In genomic region chr1:58993723-58994122, GRCm38 (mm10) we compare ENCODE assay signal across 11 mouse cellular contexts. TPM values are rescaled to one million over a fixed set of nuclear protein-coding genes. Genes with fewer than 3 reads are reported as not detected.
A peak's percentile ranks its signal among the peaks of the same experiment; 100 is the strongest.
DNase-seq lines count a peak whose midpoint lies in the region; ATAC-seq and TF ChIP-seq lines count a peak whose summit lies in the region.
"Had no signal": no experiment of that assay in that cellular context is flagged by ENCODE, and none has a peak within 500 bp of the region (broad histone marks: within the 10 kb centered on the region; RNA-seq: fewer than 3 reads in every experiment).

No protein-coding gene starts in this region.

- 13% methylated on average over 1 of the region's 1 CpGs for WGBS in forebrain, postnatal 0 days
- 24% methylated on average over 1 of the region's 1 CpGs for WGBS in forebrain, embryonic 13.5 days
- WGBS in lung, embryonic 14.5 days, result 19% methylated on average over 1 of the region's 1 CpGs

- no peak overlapping the region for H3K9ac ChIP-seq in forebrain, postnatal 0 days
- no peak overlapping the region for H3K9ac ChIP-seq in forebrain, embryonic 13.5 days
- no peak overlapping the region for H3K9ac ChIP-seq in lung, embryonic 14.5 days

- H3K4me1 ChIP-seq in forebrain, postnatal 0 days (ENCODE audit: insufficient read depth), result no peaks in the 10 kb centered on the region
- H3K4me1 ChIP-seq in forebrain, embryonic 13.5 days, result no peaks in the 10 kb centered on the region
- no peaks in the 10 kb centered on the region for H3K4me1 ChIP-seq in lung, embryonic 14.5 days (ENCODE audit: insufficient read depth)
- H3K4me1 ChIP-seq: hindbrain, embryonic 10.5 days had no signal

- H3K27me3 ChIP-seq in forebrain, postnatal 0 days (ENCODE audit: insufficient read depth, low read length), result no peaks in the 10 kb centered on the region
- H3K27me3 ChIP-seq in forebrain, embryonic 13.5 days, result no peaks in the 10 kb centered on the region
- no peaks in the 10 kb centered on the region for H3K27me3 ChIP-seq in lung, embryonic 14.5 days (ENCODE audit: insufficient read depth, low read length)

- no peaks in the 10 kb centered on the region for H3K9me3 ChIP-seq in forebrain, postnatal 0 days (ENCODE audit: low read length)
- no peaks in the 10 kb centered on the region for H3K9me3 ChIP-seq in forebrain, embryonic 13.5 days (replicated peaks)
- H3K9me3 ChIP-seq in lung, embryonic 14.5 days (ENCODE audit: low read depth, low read length), result no peaks in the 10 kb centered on the region
- H3K9me3 ChIP-seq: hindbrain, embryonic 10.5 days had no signal

- TF ChIP-seq CTCF in forebrain, postnatal 0 days (IDR thresholded peaks at IDR 0.05; ENCODE audit: low read depth), result peak; percentile 32
- peak; percentile 40 for TF ChIP-seq CTCF in lung, embryonic 14.5 days (IDR thresholded peaks at IDR 0.05; ENCODE audit: low read depth)

- DNase-seq in forebrain, postnatal 0 days, result peak; percentile 6
- DNase-seq in lung, embryonic 14.5 days, result peak; percentile 45
- DNase-seq in lung, postnatal 25 days (ENCODE audit: low spot score), result no peak
- DNase-seq in NIH3T3 (ENCODE audit: low read depth), result peak; percentile 60
- peak; percentile 6 for DNase-seq in mesoderm, embryonic 11.5 days (ENCODE audit: low read depth, low spot score)
- DNase-seq in ovary, postnatal 14 days (ENCODE audit: low spot score), result no peak
- DNase-seq in layer of hippocampus, adult 11-12 months (ENCODE audit: low spot score), result no peak
- DNase-seq: kidney, postnatal 14 days; thymus, adult 18-20 months had no signal

- H3K36me3 ChIP-seq in forebrain, postnatal 0 days (ENCODE audit: insufficient read depth), result peaks cover 45% of the 10 kb centered on the region
- H3K36me3 ChIP-seq in forebrain, embryonic 13.5 days (ENCODE audit: poor library complexity, severe bottlenecking), result peaks cover 41% of the 10 kb centered on the region
- H3K36me3 ChIP-seq in lung, embryonic 14.5 days (ENCODE audit: insufficient read depth), result peaks cover 25% of the 10 kb centered on the region

- H3K4me2 ChIP-seq in forebrain, postnatal 0 days (ENCODE audit: low read depth), result no peak overlapping the region
- no peak overlapping the region for H3K4me2 ChIP-seq in forebrain, embryonic 13.5 days
- no peak overlapping the region for H3K4me2 ChIP-seq in lung, embryonic 14.5 days

- no peak overlapping the region for H3K4me3 ChIP-seq in forebrain, postnatal 0 days (ENCODE audit: low read depth, low read length)
- no peak overlapping the region for H3K4me3 ChIP-seq in forebrain, embryonic 13.5 days
- H3K4me3 ChIP-seq in lung, embryonic 14.5 days (ENCODE audit: low read depth, low read length), result no peak overlapping the region
- H3K4me3 ChIP-seq: hindbrain, embryonic 10.5 days had no signal

- no peak for ATAC-seq in forebrain, postnatal 0 days
- no peak for ATAC-seq in forebrain, embryonic 13.5 days
- ATAC-seq in lung, embryonic 14.5 days (ENCODE audit: insufficient read depth), result no peak

- no peak overlapping the region for H3K27ac ChIP-seq in forebrain, postnatal 0 days (ENCODE audit: low read depth, low read length)
- no peak overlapping the region for H3K27ac ChIP-seq in forebrain, embryonic 13.5 days
- no peak overlapping the region for H3K27ac ChIP-seq in lung, embryonic 14.5 days (ENCODE audit: low read depth)
- H3K27ac ChIP-seq: hindbrain, embryonic 10.5 days had no signal

RNA-seq across cellular contexts. Expression of gene Stradb, which starts 20.4 kb away (rescaled TPM):
- 39.8 and 44.4 TPM in 2 replicates for total RNA-seq in forebrain, postnatal 0 days (2014; rRNA removed)
- 92.6 and 99.6 TPM in 2 replicates for polyA plus RNA-seq in forebrain, postnatal 0 days (2015; fragmentation: Nextera tagmentation; extraction: Ambion mirVana)
- polyA plus RNA-seq in forebrain, embryonic 13.5 days (2015; fragmentation: Nextera tagmentation; extraction: Ambion mirVana), result 62.7 and 63.0 TPM in 2 replicates
- polyA plus RNA-seq in lung, embryonic 14.5 days (2014; fragmentation: Nextera tagmentation; extraction: Ambion mirVana), result 23.7 and 25.9 TPM in 2 replicates

RNA-seq across cellular contexts. Expression of gene Trak2, which starts 20.5 kb away (rescaled TPM):
- total RNA-seq in forebrain, postnatal 0 days (2014; rRNA removed), result 40.9 and 44.6 TPM in 2 replicates
- polyA plus RNA-seq in forebrain, postnatal 0 days (2015; fragmentation: Nextera tagmentation; extraction: Ambion mirVana), result 9.0 and 12.8 TPM in 2 replicates
- polyA plus RNA-seq in forebrain, embryonic 13.5 days (2015; fragmentation: Nextera tagmentation; extraction: Ambion mirVana), result 15.6 and 17.1 TPM in 2 replicates
- polyA plus RNA-seq in lung, embryonic 14.5 days (2014; fragmentation: Nextera tagmentation; extraction: Ambion mirVana), result 15.4 and 16.6 TPM in 2 replicates

Comparison
In these comparisons a context has a peak if more than half of its experiments do, and no peak if none do; other contexts are left out.
1. DNase-seq: peak in forebrain, postnatal 0 days (single experiment), lung, embryonic 14.5 days (single experiment), NIH3T3 (single experiment) and mesoderm, embryonic 11.5 days (single experiment); none in lung, postnatal 25 days (single experiment), ovary, postnatal 14 days (single experiment) and layer of hippocampus, adult 11-12 months (single experiment).